Mouse (Mus musculus): ENCODE results near the gene Map2k7. TPM values are rescaled to one million over a fixed set of nuclear protein-coding genes. Genes with fewer than 3 reads are reported as not detected.
"Not testable (repeated sequence)": the region's sequence is repeated elsewhere in the genome, so short reads cannot be mapped to it uniquely, and the experiment has no call there.

Gene Map2k7
- polyA plus RNA-seq, 1 experiment from 2014 or later = 16.7 TPM

DNA sequence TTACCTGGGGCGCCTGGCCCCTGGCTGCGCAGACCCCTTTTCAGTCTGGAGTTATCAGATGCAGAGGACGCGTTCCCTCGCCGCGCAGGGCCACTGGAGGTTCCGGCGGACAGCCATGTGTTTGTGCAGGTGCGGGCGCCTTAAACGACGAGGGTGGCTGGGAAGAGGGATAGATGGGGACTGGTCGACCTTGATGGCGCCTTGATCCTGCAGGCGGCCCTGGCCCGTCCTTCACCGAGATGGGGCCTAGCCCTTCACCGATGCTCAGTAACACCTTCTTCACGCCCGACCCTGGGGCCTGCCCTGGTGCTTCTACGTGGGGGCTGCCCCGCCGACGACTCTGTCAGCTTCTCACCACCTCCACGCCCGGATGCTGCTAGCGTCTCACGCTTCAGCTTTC is 10.7 kb downstream of the Map2k7 start:
- Histone ChIP-seq H3K4me3 (ENCODE audit: low read depth, low read length) (no peak overlapping the region), H3K9ac (replicated peaks; ENCODE audit: low read length) (0 out of 2 replicates have a peak overlapping the region, but pooled peaks have one; percentile 6), H3K27me3 (ENCODE audit: control insufficient read depth, insufficient read depth, low read length) (no peaks in the 10 kb centered on the region), H3K9me3 (replicated peaks; ENCODE audit: control insufficient read depth, low read length) (no peaks in the 10 kb centered on the region), H3K27ac (replicated peaks; ENCODE audit: low read depth, low read length) (no peak overlapping the region), H3K4me2 (ENCODE audit: low read depth, low read length) (no peak overlapping the region), H3K4me1 (ENCODE audit: control insufficient read depth, insufficient read depth, low read length) (peaks cover 9% of the 10 kb centered on the region), H3K36me3 (replicated peaks; ENCODE audit: control insufficient read depth, insufficient read depth, low read depth, low read length) (peaks cover 4% of the 10 kb centered on the region)
- no peak for ATAC-seq (replicated peaks; ENCODE audit: insufficient number of reproducible peaks, low FRiP score, low TSS enrichment, low read depth)
- DNase-seq (ENCODE audit: low spot score) = peak; percentile 60
- 13% methylated on average over 29 of the region's 29 CpGs for WGBS

DNA sequence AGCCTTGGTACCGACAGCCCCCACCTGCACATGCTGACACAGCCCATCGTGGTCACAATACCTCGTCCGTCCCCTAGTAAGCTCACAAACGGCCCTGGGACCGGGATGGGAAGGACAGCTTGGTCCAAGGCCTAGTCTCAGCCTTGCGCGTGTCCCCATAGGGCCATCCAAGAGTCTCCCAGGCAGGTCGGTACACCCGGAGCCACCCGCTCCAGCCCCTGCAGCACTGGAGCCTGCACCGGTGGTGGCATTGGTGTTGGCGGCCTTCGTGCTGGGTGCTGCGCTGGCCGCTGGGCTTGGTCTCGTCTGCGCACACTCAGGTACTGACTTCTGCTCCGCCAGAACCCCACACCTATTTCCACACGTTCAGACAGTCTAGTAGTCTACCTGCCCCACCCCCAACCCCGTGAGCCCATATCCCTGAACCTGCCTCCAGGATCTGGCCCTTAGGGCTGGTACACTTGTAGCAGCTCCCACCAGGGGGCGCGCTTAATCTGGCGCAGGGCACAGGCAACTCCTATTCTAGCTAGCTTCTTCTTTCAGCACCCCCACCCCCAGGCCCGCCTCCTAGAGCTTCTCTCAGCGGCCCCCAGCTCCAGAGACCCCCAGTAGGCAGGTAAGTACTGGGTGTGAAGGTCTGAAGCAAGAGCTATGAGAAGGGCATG is 11.9 kb downstream of the Map2k7 start:
- H3K4me2 ChIP-seq (ENCODE audit: low read depth, low read length) = no peak overlapping the region
- peak; percentile 85 for DNase-seq (ENCODE audit: low spot score)
- H3K4me1 ChIP-seq (ENCODE audit: control insufficient read depth, insufficient read depth, low read length) = peaks cover 9% of the 10 kb centered on the region
- H3K9me3 ChIP-seq (replicated peaks; ENCODE audit: control insufficient read depth, low read length) = no peaks in the 10 kb centered on the region
- no peak for ATAC-seq (replicated peaks; ENCODE audit: insufficient number of reproducible peaks, low FRiP score, low TSS enrichment, low read depth)
- H3K27ac ChIP-seq (replicated peaks; ENCODE audit: low read depth, low read length) = no peak overlapping the region
- H3K9ac ChIP-seq (replicated peaks; ENCODE audit: low read length) = no peak overlapping the region
- 34% methylated on average over 26 of the region's 26 CpGs for WGBS
- H3K4me3 ChIP-seq (ENCODE audit: low read depth, low read length) = no peak overlapping the region
- no peaks in the 10 kb centered on the region for H3K27me3 ChIP-seq (ENCODE audit: control insufficient read depth, insufficient read depth, low read length)
- H3K36me3 ChIP-seq (replicated peaks; ENCODE audit: control insufficient read depth, insufficient read depth, low read depth, low read length) = peaks cover 5% of the 10 kb centered on the region; the same call in 1 of the 2 replicates

DNA sequence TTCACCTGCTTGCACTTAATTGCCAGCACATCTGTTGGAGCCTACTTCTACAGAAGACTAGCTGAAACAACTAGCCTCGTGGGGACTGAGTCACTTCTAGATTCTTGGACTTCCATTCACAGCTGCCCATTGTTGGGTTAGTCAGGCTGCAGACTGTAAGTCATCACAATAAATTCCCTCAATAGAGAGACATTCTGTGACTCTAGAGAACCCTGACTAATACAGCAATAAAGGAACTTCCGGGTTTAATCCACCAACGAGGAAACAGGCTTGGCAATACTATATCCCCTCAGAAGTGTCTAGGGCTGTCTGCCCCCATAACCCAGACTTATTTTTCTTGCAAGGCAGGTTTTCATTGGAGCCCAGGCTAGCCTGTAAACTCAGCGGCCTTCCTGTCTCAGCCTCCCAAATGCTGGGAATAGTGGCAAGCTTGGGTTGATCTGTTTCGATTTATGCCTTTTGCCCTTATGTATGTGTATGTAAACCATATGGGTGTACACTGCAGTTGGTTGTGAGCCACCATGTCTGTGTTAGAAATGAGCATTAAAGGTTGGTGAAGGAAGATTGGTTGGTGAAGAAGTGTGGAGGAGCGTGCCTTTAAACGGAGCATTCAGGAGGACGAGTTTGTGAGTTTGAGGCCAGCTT is 13.7 kb downstream of the Map2k7 start:
- 46% methylated on average over 8 of the region's 8 CpGs for WGBS
- no peak for DNase-seq (ENCODE audit: low spot score)
- ATAC-seq (replicated peaks; ENCODE audit: insufficient number of reproducible peaks, low FRiP score, low TSS enrichment, low read depth) = no peak
- Histone ChIP-seq H3K9me3 (replicated peaks; ENCODE audit: control insufficient read depth, low read length) (no peaks in the 10 kb centered on the region), H3K4me3 (ENCODE audit: low read depth, low read length) (peak overlapping the region; percentile 83), H3K4me2 (ENCODE audit: low read depth, low read length) (peak overlapping the region; percentile 37), H3K27me3 (ENCODE audit: control insufficient read depth, insufficient read depth, low read length) (no peaks in the 10 kb centered on the region), H3K9ac (replicated peaks; ENCODE audit: low read length) (no peak overlapping the region), H3K36me3 (replicated peaks; ENCODE audit: control insufficient read depth, insufficient read depth, low read depth, low read length) (peaks cover 3% of the 10 kb centered on the region), H3K27ac (replicated peaks; ENCODE audit: low read depth, low read length) (no peak overlapping the region), H3K4me1 (ENCODE audit: control insufficient read depth, insufficient read depth, low read length) (peaks cover 9% of the 10 kb centered on the region)

DNA sequence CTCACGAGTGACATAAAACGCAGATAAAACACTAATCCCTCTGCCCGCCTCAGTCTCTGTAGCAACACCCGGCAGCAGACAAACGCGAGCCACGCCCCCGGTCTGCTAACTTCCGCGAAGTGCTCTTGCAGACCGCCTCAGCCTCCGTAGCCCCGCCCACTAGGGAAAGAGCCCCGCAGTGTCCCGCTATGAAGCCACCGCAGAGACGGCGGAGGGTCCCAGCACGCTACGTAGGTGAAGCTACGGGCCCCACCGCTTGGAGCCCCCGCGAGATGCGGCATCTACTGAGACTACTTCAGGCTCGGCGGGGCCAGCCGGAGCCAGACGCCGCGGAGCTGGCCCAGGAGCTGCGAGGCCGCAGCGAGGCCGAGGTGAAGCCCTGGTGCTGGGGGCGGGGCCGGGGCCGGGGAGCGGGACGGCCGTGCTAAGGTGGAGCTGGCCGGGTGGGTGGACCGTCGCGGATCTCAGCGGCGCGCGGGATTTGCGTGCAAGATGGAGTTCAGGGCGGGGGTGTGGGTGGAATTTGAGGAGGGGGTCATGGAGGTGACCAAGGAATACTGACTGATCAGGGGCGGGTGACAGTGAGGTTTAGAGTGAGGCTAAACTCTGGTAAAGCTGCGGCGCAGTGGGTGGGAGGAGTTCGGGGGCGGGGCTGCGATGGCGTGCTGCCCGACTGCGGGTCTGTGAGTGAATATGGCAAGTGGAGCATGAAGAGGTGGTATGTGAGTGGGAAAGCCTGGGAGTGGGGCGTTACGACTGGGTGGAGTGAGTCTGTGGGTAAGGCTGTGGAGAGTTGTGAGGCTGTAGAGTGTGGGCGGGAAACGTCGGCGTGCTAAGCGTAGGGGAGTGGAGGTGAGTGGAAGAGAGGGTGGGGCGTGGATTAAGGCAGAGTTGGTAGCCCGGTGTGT is 14.6 kb downstream of the Map2k7 start, which contains the start of gene Snapc2:
TSS of gene Snapc2 (plus strand) at position 147 of the 908 bp plus-strand sequence.
- Histone ChIP-seq H3K27ac (replicated peaks; ENCODE audit: low read depth, low read length) (peak within 1 kb of the TSS; percentile 75), H3K27me3 (ENCODE audit: control insufficient read depth, insufficient read depth, low read length) (no peaks in the 10 kb centered on the region), H3K36me3 (replicated peaks; ENCODE audit: control insufficient read depth, insufficient read depth, low read depth, low read length) (peaks cover 3% of the 10 kb centered on the region), H3K9ac (replicated peaks; ENCODE audit: low read length) (peak within 1 kb of the TSS; percentile 90), H3K4me1 (ENCODE audit: control insufficient read depth, insufficient read depth, low read length) (peaks cover 9% of the 10 kb centered on the region), H3K4me3 (ENCODE audit: low read depth, low read length) (peak within 1 kb of the TSS; percentile 83), H3K9me3 (replicated peaks; ENCODE audit: control insufficient read depth, low read length) (no peaks in the 10 kb centered on the region), H3K4me2 (ENCODE audit: low read depth, low read length) (peak within 1 kb of the TSS; percentile 74)
- under 1% methylated on average over 69 of the region's 69 CpGs for WGBS
- peak; percentile 82 for ATAC-seq (replicated peaks; ENCODE audit: insufficient number of reproducible peaks, low FRiP score, low TSS enrichment, low read depth)
- peak; percentile 98 for DNase-seq (ENCODE audit: low spot score)

DNA sequence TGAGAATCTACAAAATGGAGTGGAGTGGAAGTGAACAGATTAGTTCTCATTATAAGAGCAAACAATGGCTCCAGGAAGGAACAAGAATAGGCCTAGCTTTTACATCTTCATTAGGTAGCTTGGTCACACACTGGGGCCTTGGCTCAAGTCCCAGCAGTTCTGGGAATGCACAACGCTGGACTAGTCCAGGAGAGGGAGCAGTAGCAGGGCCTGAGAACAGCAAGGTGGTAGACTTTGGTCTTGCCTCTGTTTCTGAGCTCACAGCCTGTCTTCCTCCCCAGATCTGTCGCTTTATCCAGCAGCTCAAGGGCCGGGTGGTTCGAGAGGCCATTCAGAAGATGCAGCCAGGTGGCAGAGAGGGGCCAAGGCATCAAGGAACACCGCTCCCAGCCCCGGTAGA is 15.5 kb downstream of the Map2k7 start:
- DNase-seq (ENCODE audit: low spot score) (no peak), ATAC-seq (replicated peaks; ENCODE audit: insufficient number of reproducible peaks, low FRiP score, low TSS enrichment, low read depth) (no peak)
- H3K27me3 ChIP-seq (ENCODE audit: control insufficient read depth, insufficient read depth, low read length) = no peaks in the 10 kb centered on the region
- peak overlapping the region; percentile 74; the same call in 1 of the 2 replicates for H3K4me2 ChIP-seq (ENCODE audit: low read depth, low read length)
- 75% methylated on average over 6 of the region's 6 CpGs for WGBS
- peaks cover 3% of the 10 kb centered on the region for H3K36me3 ChIP-seq (replicated peaks; ENCODE audit: control insufficient read depth, insufficient read depth, low read depth, low read length)
- H3K4me1 ChIP-seq (ENCODE audit: control insufficient read depth, insufficient read depth, low read length) = peaks cover 6% of the 10 kb centered on the region
- H3K9ac ChIP-seq (replicated peaks; ENCODE audit: low read length) = peak overlapping the region; percentile 22; the same call in 1 of the 2 replicates
- H3K9me3 ChIP-seq (replicated peaks; ENCODE audit: control insufficient read depth, low read length) = no peaks in the 10 kb centered on the region
- H3K4me3 ChIP-seq (ENCODE audit: low read depth, low read length) = peak overlapping the region; percentile 83
- H3K27ac ChIP-seq (replicated peaks; ENCODE audit: low read depth, low read length) = no peak overlapping the region

DNA sequence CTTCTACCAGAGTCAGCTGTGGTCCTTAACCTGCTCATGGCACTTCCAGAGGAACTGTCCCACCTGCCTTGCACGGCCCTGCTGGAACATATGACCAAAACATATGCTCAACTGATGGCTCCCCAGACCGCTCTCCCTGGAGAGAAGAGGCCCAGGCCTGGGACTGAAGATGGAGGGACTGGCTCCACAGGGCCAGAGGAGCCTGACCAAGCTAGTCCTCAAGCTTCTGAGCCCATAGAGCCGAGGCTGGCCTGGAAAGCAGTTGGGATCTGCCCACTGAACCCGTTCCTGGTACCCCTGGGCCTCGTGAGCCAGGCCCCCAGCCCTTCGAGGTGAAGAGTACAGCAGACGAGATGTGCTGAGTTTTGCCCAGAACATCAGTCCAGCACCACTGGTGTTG is 16.9 kb downstream of the Map2k7 start:
- not testable (repeated sequence) for H3K36me3 ChIP-seq (replicated peaks; ENCODE audit: control insufficient read depth, insufficient read depth, low read depth, low read length); H3K9ac ChIP-seq (replicated peaks; ENCODE audit: low read length); H3K9me3 ChIP-seq (replicated peaks; ENCODE audit: control insufficient read depth, low read length); H3K4me2 ChIP-seq (ENCODE audit: low read depth, low read length); ATAC-seq (replicated peaks; ENCODE audit: insufficient number of reproducible peaks, low FRiP score, low TSS enrichment, low read depth); H3K27me3 ChIP-seq (ENCODE audit: control insufficient read depth, insufficient read depth, low read length); H3K4me1 ChIP-seq (ENCODE audit: control insufficient read depth, insufficient read depth, low read length); H3K27ac ChIP-seq (replicated peaks; ENCODE audit: low read depth, low read length); DNase-seq (ENCODE audit: low spot score); H3K4me3 ChIP-seq (ENCODE audit: low read depth, low read length)
- 94% methylated on average over 7 of the region's 7 CpGs for WGBS

DNA sequence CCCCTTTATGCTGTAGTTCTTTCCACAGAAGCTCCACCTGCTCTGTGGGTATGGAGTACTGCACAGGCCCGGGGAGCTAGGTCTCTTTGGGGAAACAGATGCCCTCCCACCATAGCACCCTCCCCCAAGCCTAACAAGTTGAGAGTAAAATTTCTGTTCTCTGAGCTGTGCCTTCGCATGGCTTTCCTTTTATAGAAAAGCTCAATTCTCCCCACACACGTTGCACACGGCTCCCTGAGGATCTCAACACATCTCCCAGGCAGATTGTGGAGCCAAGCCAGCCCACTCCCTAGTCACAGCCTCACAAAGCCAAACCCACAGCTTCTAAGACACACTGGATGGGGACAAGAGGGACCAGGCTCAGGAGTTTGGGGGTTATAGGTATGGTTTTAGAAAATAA is 18.4 kb downstream of the Map2k7 start:
- H3K4me3 ChIP-seq (ENCODE audit: low read depth, low read length) = no peak overlapping the region
- ATAC-seq (replicated peaks; ENCODE audit: insufficient number of reproducible peaks, low FRiP score, low TSS enrichment, low read depth) = no peak
- WGBS = 79% methylated on average over 4 of the region's 4 CpGs
- H3K27me3 ChIP-seq (ENCODE audit: control insufficient read depth, insufficient read depth, low read length) = no peaks in the 10 kb centered on the region
- DNase-seq (ENCODE audit: low spot score) = no peak
- H3K27ac ChIP-seq (replicated peaks; ENCODE audit: low read depth, low read length) = no peak overlapping the region
- H3K4me2 ChIP-seq (ENCODE audit: low read depth, low read length) = no peak overlapping the region
- peaks cover 6% of the 10 kb centered on the region for H3K36me3 ChIP-seq (replicated peaks; ENCODE audit: control insufficient read depth, insufficient read depth, low read depth, low read length)
- H3K9ac ChIP-seq (replicated peaks; ENCODE audit: low read length) = no peak overlapping the region
- no peaks in the 10 kb centered on the region for H3K9me3 ChIP-seq (replicated peaks; ENCODE audit: control insufficient read depth, low read length)
- no peaks in the 10 kb centered on the region for H3K4me1 ChIP-seq (ENCODE audit: control insufficient read depth, insufficient read depth, low read length)
